Mouse (Mus musculus): ENCODE results near the gene Gm10840.
"Not testable (repeated sequence)": the region's sequence is repeated elsewhere in the genome, so short reads cannot be mapped to it uniquely, and the experiment has no call there.

Gm10840 gene

DNA sequence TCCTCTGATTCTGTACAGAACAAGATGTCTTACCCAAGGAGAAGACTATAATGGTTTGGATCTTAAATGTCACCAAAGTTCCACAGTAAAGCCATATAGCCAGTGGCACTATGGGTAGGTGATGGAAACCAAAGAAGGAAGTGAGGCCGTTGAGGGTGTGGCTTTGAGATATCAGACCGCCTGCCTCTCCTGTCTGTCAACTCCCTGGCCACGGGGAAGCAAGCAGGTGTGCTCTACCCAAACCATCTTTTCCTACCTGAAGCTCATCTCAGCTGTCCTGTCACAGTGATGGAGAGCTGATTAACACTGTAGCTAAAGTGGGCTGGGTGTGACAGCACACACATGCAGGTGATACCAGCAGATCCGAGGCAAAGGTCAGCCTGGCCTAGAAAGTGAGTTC, 37.6 kb downstream of the Gm10840 start:
- no peak for DNase-seq (ENCODE audit: low spot score in 2 of 2)

DNA sequence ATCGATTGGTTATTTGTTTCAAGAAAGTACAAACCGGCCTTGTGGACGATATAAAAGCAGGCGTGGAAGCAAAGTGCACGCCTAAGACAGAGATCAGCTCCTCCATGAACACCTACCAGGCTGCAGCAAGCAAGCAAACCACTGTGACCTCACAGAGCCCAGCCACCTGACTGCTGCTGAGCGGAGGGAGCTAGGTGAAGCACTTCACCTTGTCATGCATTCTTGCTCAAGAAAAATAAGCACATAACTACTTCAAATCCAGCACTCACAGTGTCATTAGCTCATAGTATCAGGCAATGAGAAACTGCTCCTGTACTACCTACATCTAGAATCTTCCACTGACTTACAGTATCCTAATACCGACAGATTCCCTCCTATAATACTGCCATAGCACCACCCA, 39.3 kb downstream of the Gm10840 start:
- DNase-seq (ENCODE audit: low spot score in 2 of 2), result not testable (repeated sequence)

DNA sequence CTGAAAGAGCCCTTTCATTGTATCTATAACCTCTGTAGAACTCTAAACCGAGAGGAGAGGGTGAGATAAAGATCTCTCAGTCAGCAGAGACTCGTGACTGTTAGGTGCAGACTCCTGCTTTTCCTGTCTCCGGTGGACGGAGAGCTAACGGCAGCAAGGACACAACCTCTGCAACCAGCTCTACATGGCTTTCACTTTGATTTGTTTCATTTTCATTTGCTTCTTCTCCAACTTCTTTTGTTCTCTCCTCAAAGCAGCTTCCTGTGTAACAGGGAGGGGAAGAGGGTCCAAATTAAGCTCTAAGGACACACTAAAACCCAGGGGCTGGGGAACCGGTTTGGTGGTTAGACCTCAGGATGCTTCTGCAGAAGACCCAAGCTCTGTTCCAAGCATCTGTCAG, 40.1 kb downstream of the Gm10840 start:
- no peak for DNase-seq (ENCODE audit: low spot score in 2 of 2)

DNA sequence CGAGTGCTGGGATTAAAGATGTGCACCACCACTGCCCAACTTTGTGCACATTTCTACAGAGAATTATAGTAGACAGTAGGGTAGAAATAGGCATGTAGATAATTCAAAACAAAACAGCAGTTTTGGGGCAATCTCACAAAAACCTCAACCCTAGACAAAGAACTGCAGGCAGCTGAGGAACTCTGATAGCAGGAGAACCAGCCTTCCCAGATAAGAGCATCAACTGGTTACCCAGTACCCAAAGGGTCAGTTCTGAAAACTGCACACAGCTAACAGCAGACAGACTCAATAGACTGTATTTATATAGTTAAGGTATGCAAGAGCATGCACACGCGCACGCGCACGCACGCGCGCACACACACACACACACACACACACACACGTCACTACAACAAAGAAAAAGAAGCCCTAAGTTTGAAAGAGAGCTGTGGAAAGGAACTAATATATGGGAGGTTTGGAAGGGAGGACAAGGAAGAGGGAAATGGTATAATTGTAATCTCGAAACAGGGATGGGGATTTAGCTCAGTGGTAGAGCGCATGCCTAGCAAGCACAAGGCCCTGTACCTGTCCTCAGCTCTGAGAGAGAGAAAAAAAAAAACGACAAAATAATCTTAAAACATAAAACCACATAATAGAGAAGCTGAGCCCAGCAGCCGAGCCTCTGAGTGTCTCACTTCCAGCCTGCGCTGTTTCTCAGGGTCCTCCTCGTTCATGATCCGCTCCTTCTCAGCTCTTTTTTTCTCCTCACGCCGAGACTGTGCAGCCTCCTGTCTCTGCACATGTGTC, 40.9 kb downstream of the Gm10840 start:
- no peak for DNase-seq (ENCODE audit: low spot score in 2 of 2)

DNA sequence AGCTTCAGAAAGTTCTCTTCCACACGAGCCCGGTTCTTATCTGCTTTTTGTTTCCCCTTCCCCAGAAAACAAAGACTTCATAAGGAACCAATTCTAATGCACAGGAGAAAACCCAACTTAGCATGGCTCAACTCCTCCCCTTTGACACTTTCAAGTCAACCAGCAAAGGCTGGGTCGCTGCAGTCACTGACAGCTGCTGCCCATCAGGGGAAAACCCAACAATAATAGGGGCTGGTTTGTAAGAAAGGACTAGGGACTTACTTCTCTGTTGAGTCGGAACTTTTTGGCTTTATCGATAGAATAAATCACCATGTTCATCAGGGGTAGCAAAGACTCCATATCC, 41.4 kb downstream of the Gm10840 start, which contains the start of gene Strada:
Gene Strada, minus strand, starts transcription at position 46 of the 343 bp plus-strand sequence.
- DNase-seq (ENCODE audit: low spot score in 2 of 2), result no peak

Data from cerebellum, postnatal 4 days (tissue).